Mouse (Mus musculus): Measurements from ENCODE around the gene Klrb1a. TPM values are rescaled to one million over a fixed set of nuclear protein-coding genes. Genes with fewer than 3 reads are reported as not detected.

The Klrb1a gene
- polyA plus RNA-seq, 2 experiments: 0.11 to 0.55 TPM

DNA sequence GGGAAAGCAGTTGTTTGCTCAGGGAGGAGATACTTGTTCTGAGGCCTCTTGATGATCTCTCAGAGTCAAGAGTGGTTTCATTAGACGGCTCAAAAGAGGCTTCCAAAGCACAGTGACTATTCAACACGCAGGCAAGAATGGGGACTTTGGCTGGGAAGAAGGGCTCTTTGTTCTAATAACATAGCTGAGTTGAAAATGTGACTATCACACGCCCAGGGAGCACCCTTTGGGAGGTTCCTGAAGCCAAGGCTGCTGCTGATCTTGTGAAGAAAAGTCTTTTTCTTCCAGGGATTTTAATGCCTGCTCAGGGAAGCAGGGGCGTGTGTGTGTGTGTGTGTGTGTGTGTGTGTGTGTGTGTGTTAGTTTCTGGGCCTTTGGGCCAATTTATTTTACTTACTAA, 33.9 kb downstream of the Klrb1a start:
- Histone ChIP-seq H3K4me3 (ENCODE audit: insufficient read depth in 1 of 2, low read depth in 2 of 2, low read length in 2 of 2) (no peak overlapping the region), H3K9me3 (ENCODE audit: control insufficient read depth, low read length) (no peaks in the 10 kb centered on the region), H3K9ac (replicated peaks) (no peak overlapping the region), H3K36me3 (replicated peaks; ENCODE audit: control insufficient read depth, insufficient read depth, low read depth) (no peaks in the 10 kb centered on the region), H3K4me2 (ENCODE audit: low read depth) (no peak overlapping the region), H3K4me1 (replicated peaks; ENCODE audit: control insufficient read depth in 2 of 2, insufficient read depth in 2 of 2, low read length in 1 of 2) (peaks cover 0 to 1% of the 10 kb centered on the region in 2 experiments; a peak in 1 of 4 replicates), H3K27me3 (ENCODE audit: control insufficient read depth, insufficient read depth, low read length) (no peaks in the 10 kb centered on the region), H3K27ac (no peak overlapping the region)
- ATAC-seq (ENCODE audit: insufficient read depth) (no peak), DNase-seq (ENCODE audit: low read depth in 3 of 3, low spot score in 3 of 3) (no peak)
- WGBS (ENCODE audit: insufficient replicate concordance): 36% methylated on average over 4 of the region's 4 CpGs
- no peak for TF ChIP-seq CTCF (IDR thresholded peaks at IDR 0.05; ENCODE audit: low read depth)
- TF ChIP-seq EP300 (IDR thresholded peaks at IDR 0.05; ENCODE audit: low read depth): no peak

DNA sequence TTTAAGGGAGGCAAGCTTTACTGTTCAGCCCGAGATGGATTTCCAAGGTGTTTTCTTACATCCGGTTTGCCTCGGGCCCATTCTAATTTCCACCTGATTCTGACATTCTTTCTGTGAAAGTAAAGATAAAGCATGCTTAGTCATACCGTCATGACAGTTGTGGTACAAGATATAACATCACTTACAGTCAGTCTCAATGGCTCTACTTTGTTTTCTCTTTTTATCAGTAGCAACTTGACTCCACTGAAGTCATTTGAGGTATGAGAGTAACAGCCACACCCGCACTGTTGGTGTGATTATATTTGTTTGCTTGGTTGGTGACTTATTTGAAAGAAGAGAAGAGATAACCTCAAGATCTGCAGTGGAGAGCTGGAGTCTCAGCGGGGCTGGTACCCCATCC, 35.7 kb downstream of the Klrb1a start:
- ATAC-seq (ENCODE audit: insufficient read depth) (peak; percentile 73), DNase-seq (ENCODE audit: low read depth in 3 of 3, low spot score in 3 of 3) (peak in 1 of 3 experiments; percentile 24)
- Histone ChIP-seq H3K4me2 (ENCODE audit: low read depth) (no peak overlapping the region), H3K9ac (replicated peaks) (no peak overlapping the region), H3K27ac (no peak overlapping the region), H3K9me3 (ENCODE audit: control insufficient read depth, low read length) (no peaks in the 10 kb centered on the region), H3K36me3 (replicated peaks; ENCODE audit: control insufficient read depth, insufficient read depth, low read depth) (no peaks in the 10 kb centered on the region), H3K27me3 (ENCODE audit: control insufficient read depth, insufficient read depth, low read length) (no peaks in the 10 kb centered on the region), H3K4me1 (replicated peaks; ENCODE audit: control insufficient read depth in 2 of 2, insufficient read depth in 2 of 2, low read length in 1 of 2) (peaks cover 0 to 6% of the 10 kb centered on the region in 2 experiments; a peak in 2 of 4 replicates), H3K4me3 (ENCODE audit: insufficient read depth in 1 of 2, low read depth in 2 of 2, low read length in 2 of 2) (no peak overlapping the region)
- TF ChIP-seq EP300 (IDR thresholded peaks at IDR 0.05; ENCODE audit: low read depth): peak; percentile 46; the same call in 1 of the 2 replicates
- TF ChIP-seq CTCF (IDR thresholded peaks at IDR 0.05; ENCODE audit: low read depth): no peak
- 26% methylated on average over 6 of the region's 6 CpGs for WGBS (ENCODE audit: insufficient replicate concordance)

DNA sequence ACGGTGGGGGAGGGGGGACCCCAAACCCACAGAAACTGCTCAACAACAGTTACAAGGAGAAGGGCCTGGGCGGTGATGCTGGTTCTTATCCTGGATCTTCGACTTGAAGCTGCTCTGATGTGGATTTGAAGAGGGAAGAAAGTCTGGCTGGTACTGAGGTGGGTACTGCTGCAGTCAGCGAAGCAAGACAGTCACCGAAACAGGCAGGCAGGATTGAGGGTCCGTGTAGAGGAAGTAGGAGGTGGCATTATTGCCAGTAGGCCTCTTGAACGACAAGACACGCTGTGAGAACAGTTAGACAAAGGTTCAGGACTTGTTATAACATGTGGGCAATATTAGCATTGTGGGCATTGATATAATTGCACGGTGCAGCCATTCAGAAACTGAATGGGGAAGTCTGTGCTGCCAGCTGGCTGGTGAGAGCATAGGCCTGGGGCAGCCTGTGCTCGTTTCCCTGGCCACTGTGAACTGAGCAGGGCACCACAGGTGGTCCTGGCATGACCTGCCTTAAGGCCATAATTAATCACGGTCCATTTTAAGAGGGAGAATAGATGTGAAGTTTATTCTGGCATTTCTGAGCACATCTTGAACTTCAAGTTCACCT, 37.6 kb downstream of the Klrb1a start:
- Histone ChIP-seq H3K36me3 (replicated peaks; ENCODE audit: control insufficient read depth, insufficient read depth, low read depth) (no peaks in the 10 kb centered on the region), H3K27ac (no peak overlapping the region), H3K4me2 (ENCODE audit: low read depth) (no peak overlapping the region), H3K9me3 (ENCODE audit: control insufficient read depth, low read length) (no peaks in the 10 kb centered on the region), H3K9ac (replicated peaks) (no peak overlapping the region), H3K27me3 (ENCODE audit: control insufficient read depth, insufficient read depth, low read length) (no peaks in the 10 kb centered on the region), H3K4me1 (replicated peaks; ENCODE audit: control insufficient read depth in 2 of 2, insufficient read depth in 2 of 2, low read length in 1 of 2) (peaks cover 0 to 6% of the 10 kb centered on the region in 2 experiments; a peak in 2 of 4 replicates), H3K4me3 (ENCODE audit: insufficient read depth in 1 of 2, low read depth in 2 of 2, low read length in 2 of 2) (no peak overlapping the region)
- TF ChIP-seq CTCF (IDR thresholded peaks at IDR 0.05; ENCODE audit: low read depth) (no peak), EP300 (IDR thresholded peaks at IDR 0.05; ENCODE audit: low read depth) (no peak)
- WGBS (ENCODE audit: insufficient replicate concordance): 60% methylated on average over 11 of the region's 11 CpGs
- DNase-seq (ENCODE audit: low read depth in 3 of 3, low spot score in 3 of 3): no peak
- no peak for ATAC-seq (ENCODE audit: insufficient read depth)

DNA sequence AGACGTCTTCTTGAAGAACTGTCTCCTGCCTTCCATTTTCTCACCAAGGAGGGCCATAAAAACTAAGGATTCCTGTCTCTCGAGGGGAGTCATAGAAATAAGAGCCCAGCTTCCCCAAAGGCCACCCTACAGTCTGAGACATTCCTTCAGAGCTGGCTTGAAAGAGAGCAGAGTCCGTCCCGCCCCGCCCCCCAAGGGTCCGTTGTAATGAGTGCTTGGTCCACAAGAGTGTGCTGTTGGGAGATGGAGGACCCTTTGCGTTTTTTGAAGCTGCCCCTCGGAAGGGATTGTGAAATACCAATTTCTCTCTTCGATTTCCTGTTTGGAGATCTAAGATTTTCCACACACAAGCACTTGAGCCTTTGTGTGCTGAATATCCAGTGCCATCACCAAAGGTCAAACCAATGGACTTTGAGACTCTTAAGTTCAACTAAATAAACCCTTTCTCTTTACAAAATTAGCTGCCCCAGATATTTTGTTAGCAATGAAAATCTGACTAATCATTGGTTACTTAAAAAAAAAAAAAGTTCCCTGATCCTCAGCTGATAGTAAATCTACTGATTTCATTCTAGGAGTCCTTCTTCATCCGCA, 39.2 kb downstream of the Klrb1a start:
- 0 out of 2 replicates have a peak overlapping the region, but pooled peaks have one; percentile 6 for H3K4me2 ChIP-seq (ENCODE audit: low read depth)
- peaks cover 0 to 6% of the 10 kb centered on the region in 2 experiments; a peak in 2 of 4 replicates for H3K4me1 ChIP-seq (replicated peaks; ENCODE audit: control insufficient read depth in 2 of 2, insufficient read depth in 2 of 2, low read length in 1 of 2)
- H3K36me3 ChIP-seq (replicated peaks; ENCODE audit: control insufficient read depth, insufficient read depth, low read depth): no peaks in the 10 kb centered on the region
- no peak overlapping the region for H3K27ac ChIP-seq
- TF ChIP-seq CTCF (IDR thresholded peaks at IDR 0.05; ENCODE audit: low read depth): peak; percentile 49
- TF ChIP-seq EP300 (IDR thresholded peaks at IDR 0.05; ENCODE audit: low read depth): no peak
- no peaks in the 10 kb centered on the region for H3K27me3 ChIP-seq (ENCODE audit: control insufficient read depth, insufficient read depth, low read length)
- H3K9ac ChIP-seq (replicated peaks): no peak overlapping the region
- no peak overlapping the region for H3K4me3 ChIP-seq (ENCODE audit: insufficient read depth in 1 of 2, low read depth in 2 of 2, low read length in 2 of 2)
- no peak for ATAC-seq (ENCODE audit: insufficient read depth)
- H3K9me3 ChIP-seq (ENCODE audit: control insufficient read depth, low read length): no peaks in the 10 kb centered on the region
- WGBS (ENCODE audit: insufficient replicate concordance): 19% methylated on average over 10 of the region's 10 CpGs
- DNase-seq (ENCODE audit: low read depth in 3 of 3, low spot score in 3 of 3): no peak

DNA sequence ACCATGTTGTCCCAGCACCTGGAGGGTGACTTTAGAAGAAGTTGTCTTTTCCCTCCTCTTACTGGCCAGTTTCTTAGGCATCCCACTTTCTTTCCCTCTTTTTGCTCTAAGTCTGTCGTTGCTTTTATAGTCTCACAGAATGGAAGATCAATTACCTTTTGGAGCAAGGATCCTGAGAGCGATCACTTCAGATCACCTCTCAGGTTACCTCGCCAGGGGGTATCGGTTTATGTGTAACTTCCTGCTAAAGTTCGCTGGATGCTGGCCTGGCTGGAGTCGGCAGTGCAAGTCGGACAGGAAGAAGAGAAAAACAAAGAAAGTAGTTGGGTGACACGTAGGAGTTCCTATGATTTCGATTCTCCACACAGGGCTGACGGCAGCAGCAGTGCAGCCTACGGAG, 41.8 kb downstream of the Klrb1a start, which contains the start of gene A2ml1:
Gene A2ml1 (minus strand): TSS at position 101 of the 400 bp plus-strand sequence.
- H3K4me1 ChIP-seq (replicated peaks; ENCODE audit: control insufficient read depth in 2 of 2, insufficient read depth in 2 of 2, low read length in 1 of 2): peaks cover 0 to 6% of the 10 kb centered on the region in 2 experiments; a peak in 2 of 4 replicates
- H3K9me3 ChIP-seq (ENCODE audit: control insufficient read depth, low read length): no peaks in the 10 kb centered on the region
- H3K27me3 ChIP-seq (ENCODE audit: control insufficient read depth, insufficient read depth, low read length): no peaks in the 10 kb centered on the region
- no peaks in the 10 kb centered on the region for H3K36me3 ChIP-seq (replicated peaks; ENCODE audit: control insufficient read depth, insufficient read depth, low read depth)
- TF ChIP-seq CTCF (IDR thresholded peaks at IDR 0.05; ENCODE audit: low read depth) (no peak), EP300 (IDR thresholded peaks at IDR 0.05; ENCODE audit: low read depth) (no peak)
- no peak for DNase-seq (ENCODE audit: low read depth in 3 of 3, low spot score in 3 of 3)
- no peak for ATAC-seq (ENCODE audit: insufficient read depth)
- H3K4me2 ChIP-seq (ENCODE audit: low read depth): no peak within 1 kb of the TSS
- H3K4me3 ChIP-seq (ENCODE audit: insufficient read depth in 1 of 2, low read depth in 2 of 2, low read length in 2 of 2): no peak within 1 kb of the TSS
- H3K9ac ChIP-seq (replicated peaks): no peak within 1 kb of the TSS
- H3K27ac ChIP-seq: no peak within 1 kb of the TSS
- 52% methylated on average over 11 of the region's 11 CpGs for WGBS (ENCODE audit: insufficient replicate concordance)

Data from liver, embryonic 14.5 days (tissue).